Mouse (Mus musculus): ENCODE results near the gene 2900092C05Rik. TPM values are rescaled to one million over a fixed set of nuclear protein-coding genes. Genes with fewer than 3 reads are reported as not detected.

2900092C05Rik gene
- polyA plus RNA-seq (2016; fragmentation: Nextera tagmentation; extraction: Ambion mirVana), result not detected in 2 replicates

GRCm38 (mm10) chr7:12512217-12512616, at the start of gene 2900092C05Rik:
2900092C05Rik (plus strand) TSS chr7:12512517.
- Histone ChIP-seq H3K4me3 (no peak within 1 kb of the TSS), H3K36me3 (no peaks in the 10 kb centered on the region), H3K9me3 (replicated peaks) (peaks cover 4% of the 10 kb centered on the region; the same call in 1 of the 2 replicates), H3K27ac (no peak within 1 kb of the TSS), H3K4me1 (no peaks in the 10 kb centered on the region), H3K27me3 (ENCODE audit: low read depth, poor library complexity, severe bottlenecking) (no peaks in the 10 kb centered on the region)
- WGBS, result 66% methylated on average over 2 of the region's 2 CpGs
- no peak for DNase-seq (ENCODE audit: low spot score)

- H3K9me3 ChIP-seq (replicated peaks), result no peaks in the 10 kb centered on the region; the same call in 1 of the 2 replicates
- peak within 1 kb of the TSS; percentile 97 for H3K27ac ChIP-seq
- H3K4me3 ChIP-seq, result peak within 1 kb of the TSS; percentile 94
- no peaks in the 10 kb centered on the region for H3K4me1 ChIP-seq
- no peaks in the 10 kb centered on the region for H3K27me3 ChIP-seq (ENCODE audit: low read depth, poor library complexity, severe bottlenecking)
- DNase-seq (ENCODE audit: low spot score), result peak; percentile 84
- under 1% methylated on average over 53 of the region's 53 CpGs for WGBS
- peaks cover 39% of the 10 kb centered on the region for H3K36me3 ChIP-seq
Measured at GRCm38 (mm10) chr7:12478158-12479008, 33.9 kb upstream of the 2900092C05Rik start, which contains the start of gene Zfp606. Zfp606 (plus strand) TSS chr7:12478293.

- Histone ChIP-seq H3K36me3 (peaks cover 45% of the 10 kb centered on the region), H3K4me1 (no peaks in the 10 kb centered on the region), H3K27me3 (ENCODE audit: low read depth, poor library complexity, severe bottlenecking) (no peaks in the 10 kb centered on the region), H3K4me3 (peak overlapping the region; percentile 94), H3K27ac (peak overlapping the region; percentile 97), H3K9me3 (replicated peaks) (no peaks in the 10 kb centered on the region; the same call in 1 of the 2 replicates)
- no peak for DNase-seq (ENCODE audit: low spot score)
- whole genome bisulfite sequencing, result 4% methylated on average over 8 of the region's 8 CpGs
Measured at GRCm38 (mm10) chr7:12479009-12479346, 33.3 kb upstream of the 2900092C05Rik start.

- Histone ChIP-seq H3K27me3 (ENCODE audit: low read depth, poor library complexity, severe bottlenecking) (no peaks in the 10 kb centered on the region), H3K9me3 (replicated peaks) (no peaks in the 10 kb centered on the region; the same call in 1 of the 2 replicates), H3K27ac (0 out of 2 replicates have a peak overlapping the region, but pooled peaks have one; percentile 97), H3K36me3 (peaks cover 50% of the 10 kb centered on the region), H3K4me1 (no peaks in the 10 kb centered on the region), H3K4me3 (peak overlapping the region; percentile 94)
- no peak for DNase-seq (ENCODE audit: low spot score)
- WGBS, result 75% methylated on average over 4 of the region's 4 CpGs
Measured at GRCm38 (mm10) chr7:12479525-12479924, 32.8 kb upstream of the 2900092C05Rik start.

- peaks cover 5% of the 10 kb centered on the region; the same call in 1 of the 2 replicates for H3K9me3 ChIP-seq (replicated peaks)
Measured at GRCm38 (mm10) chr7:12483771-12484170, 28.5 kb upstream of the 2900092C05Rik start.

GRCm38 (mm10) chr7:12485956-12486355, 26.4 kb upstream of the 2900092C05Rik start:
- no peak overlapping the region for H3K4me3 ChIP-seq
- 96% methylated on average over 1 of the region's 1 CpGs for WGBS
- peaks cover 16% of the 10 kb centered on the region for H3K9me3 ChIP-seq (replicated peaks)
- no peaks in the 10 kb centered on the region for H3K4me1 ChIP-seq
- no peak overlapping the region for H3K27ac ChIP-seq
- peaks cover 100% of the 10 kb centered on the region for H3K36me3 ChIP-seq
- DNase-seq (ENCODE audit: low spot score), result no peak
- H3K27me3 ChIP-seq (ENCODE audit: low read depth, poor library complexity, severe bottlenecking), result no peaks in the 10 kb centered on the region

More at GRCm38 (mm10) chr7:12483771-12484170, 28.5 kb upstream of the 2900092C05Rik start:
- WGBS, result 98% methylated on average over 6 of the region's 6 CpGs
- H3K27me3 ChIP-seq (ENCODE audit: low read depth, poor library complexity, severe bottlenecking), result no peaks in the 10 kb centered on the region
- no peaks in the 10 kb centered on the region for H3K4me1 ChIP-seq
- no peak for DNase-seq (ENCODE audit: low spot score)
- no peak overlapping the region for H3K4me3 ChIP-seq
- peaks cover 93% of the 10 kb centered on the region for H3K36me3 ChIP-seq
- no peak overlapping the region for H3K27ac ChIP-seq

GRCm38 (mm10) chr7:12486691-12487090, 25.6 kb upstream of the 2900092C05Rik start:
- H3K9me3 ChIP-seq (replicated peaks), result peaks cover 21% of the 10 kb centered on the region

GRCm38 (mm10) chr7:12510913-12511312, 1.4 kb upstream of the 2900092C05Rik start:
- WGBS, result 66% methylated on average over 1 of the region's 1 CpGs
- H3K27me3 ChIP-seq (ENCODE audit: low read depth, poor library complexity, severe bottlenecking), result no peaks in the 10 kb centered on the region
- DNase-seq (ENCODE audit: low spot score), result no peak
- H3K36me3 ChIP-seq, result no peaks in the 10 kb centered on the region
- no peak overlapping the region for H3K27ac ChIP-seq
- no peaks in the 10 kb centered on the region for H3K4me1 ChIP-seq
- peaks cover 4% of the 10 kb centered on the region; the same call in 1 of the 2 replicates for H3K9me3 ChIP-seq (replicated peaks)
- H3K4me3 ChIP-seq, result no peak overlapping the region

More at GRCm38 (mm10) chr7:12486691-12487090, 25.6 kb upstream of the 2900092C05Rik start:
- no peak overlapping the region for H3K27ac ChIP-seq
- no peaks in the 10 kb centered on the region for H3K27me3 ChIP-seq (ENCODE audit: low read depth, poor library complexity, severe bottlenecking)
- H3K4me3 ChIP-seq, result no peak overlapping the region
- DNase-seq (ENCODE audit: low spot score), result no peak
- no peaks in the 10 kb centered on the region for H3K4me1 ChIP-seq
- peaks cover 100% of the 10 kb centered on the region for H3K36me3 ChIP-seq

Other genes starting within 250 kb of the 2900092C05Rik start
- gene Vmn1r81, start 244.2 kb upstream of the 2900092C05Rik start, polyA plus RNA-seq (2016; fragmentation: Nextera tagmentation; extraction: Ambion mirVana), result not detected in 2 replicates
- gene Vmn1r82, start 212.1 kb upstream of the 2900092C05Rik start, polyA plus RNA-seq (2016; fragmentation: Nextera tagmentation; extraction: Ambion mirVana), result not detected in 2 replicates
- gene Vmn1r83, start 183.0 kb upstream of the 2900092C05Rik start, polyA plus RNA-seq (2016; fragmentation: Nextera tagmentation; extraction: Ambion mirVana), result 0.09 TPM in 1 of 2 replicates, not detected in the other
- not detected in 2 replicates for gene Vmn1r84, start 143.2 kb upstream of the 2900092C05Rik start, polyA plus RNA-seq (2016; fragmentation: Nextera tagmentation; extraction: Ambion mirVana)
- gene Zfp551, start 89.8 kb upstream of the 2900092C05Rik start, polyA plus RNA-seq (2016; fragmentation: Nextera tagmentation; extraction: Ambion mirVana), result 4.6 and 4.8 TPM in 2 replicates
- 29.8 and 36.1 TPM in 2 replicates for gene Zfp606, start 34.2 kb upstream of the 2900092C05Rik start, polyA plus RNA-seq (2016; fragmentation: Nextera tagmentation; extraction: Ambion mirVana)
- 0.01 TPM in 2 replicates for gene Vmn2r53, start 96.3 kb downstream of the 2900092C05Rik start, polyA plus RNA-seq (2016; fragmentation: Nextera tagmentation; extraction: Ambion mirVana)
- not detected in 2 replicates for gene Vmn2r54, start 127.8 kb downstream of the 2900092C05Rik start, polyA plus RNA-seq (2016; fragmentation: Nextera tagmentation; extraction: Ambion mirVana)
- gene Vmn2r55, start 172.5 kb downstream of the 2900092C05Rik start, polyA plus RNA-seq (2016; fragmentation: Nextera tagmentation; extraction: Ambion mirVana), result not detected in 2 replicates
- gene Vmn2r56, start 222.5 kb downstream of the 2900092C05Rik start, polyA plus RNA-seq (2016; fragmentation: Nextera tagmentation; extraction: Ambion mirVana), result not detected in 2 replicates

Measured in limb, embryonic 10.5 days (tissue).